Mouse (Mus musculus) hindbrain, embryonic 10.5 days (tissue): ENCODE measurements around the gene Hhatl. TPM values are rescaled to one million over a fixed set of nuclear protein-coding genes. Genes with fewer than 3 reads are reported as not detected.

Source experiments
- DNase-seq: peaks from one replicate; pipeline ENCODE4 v3.0.0-alpha.2; 2017; ENCODE audit warnings: low spot score
- H3K27ac ChIP-seq: fragments of 300-500 bp; sonication (generic); 2 replicates; pipeline ENCODE4 v1.5.1; 2016; ENCODE audit warnings: mild to moderate bottlenecking, moderate library complexity
- H3K27me3 ChIP-seq: fragments of 300-500 bp; sonication (generic); 2 replicates; pipeline ENCODE4 v1.6.1; 2016; ENCODE audit warnings: mild to moderate bottlenecking; ENCODE audit not compliant: poor library complexity, insufficient read depth, severe bottlenecking
- H3K36me3 ChIP-seq: fragments of 300-500 bp; sonication (generic); 2 replicates; pipeline ENCODE4 v1.6.1; 2016; ENCODE audit warnings: mild to moderate bottlenecking, moderate library complexity
- H3K4me1 ChIP-seq: fragments of 300-500 bp; sonication (generic); replicated peaks from 2 replicates; pipeline ENCODE4 v1.6.1; 2016; ENCODE audit warnings: mild to moderate bottlenecking
- H3K4me3 ChIP-seq: fragments of 300-500 bp; sonication (generic); 2 replicates; pipeline ENCODE4 v1.5.1; 2016; ENCODE audit warnings: mild to moderate bottlenecking, moderate library complexity
- H3K9me3 ChIP-seq: fragments of 300-500 bp; sonication (generic); 2 replicates; pipeline ENCODE4 v1.6.1; 2016; ENCODE audit warnings: mild to moderate bottlenecking, moderate library complexity
- WGBS: fragments of 180-500 bp; shearing (Covaris S2); methylation state at CpG from one replicate; pipeline ENCODE4 v1.1.7; 2016; 5-methylcytosine and 5-hydroxymethylcytosine counted together
- polyA plus RNA-seq: library from polyadenylated mRNA; unstranded; fragments of >200 nt; fragmentation: Nextera tagmentation; extraction: Ambion mirVana; gene quantifications from 2 replicates; pipeline ENCODE4 v1.2.1, GENCODE M21; 2016

Hhatl gene
- polyA plus RNA-seq, 1 experiment from 2014 or later: not detected

- Histone ChIP-seq H3K4me3 (no peak overlapping the region), H3K27ac (peak overlapping the region; percentile 97; the same call in 1 of the 2 replicates), H3K9me3 (no peaks in the 10 kb centered on the region), H3K36me3 (peaks cover 61% of the 10 kb centered on the region), H3K27me3 (no peaks in the 10 kb centered on the region; the same call in 1 of the 2 replicates), H3K4me1 (peaks cover 48% of the 10 kb centered on the region)
- no peak for DNase-seq
- 91% methylated on average over 10 of the region's 10 CpGs for WGBS
Measured at GRCm38 (mm10) chr9:121762248-121762647, 30.1 kb downstream of the Hhatl start.

DNA sequence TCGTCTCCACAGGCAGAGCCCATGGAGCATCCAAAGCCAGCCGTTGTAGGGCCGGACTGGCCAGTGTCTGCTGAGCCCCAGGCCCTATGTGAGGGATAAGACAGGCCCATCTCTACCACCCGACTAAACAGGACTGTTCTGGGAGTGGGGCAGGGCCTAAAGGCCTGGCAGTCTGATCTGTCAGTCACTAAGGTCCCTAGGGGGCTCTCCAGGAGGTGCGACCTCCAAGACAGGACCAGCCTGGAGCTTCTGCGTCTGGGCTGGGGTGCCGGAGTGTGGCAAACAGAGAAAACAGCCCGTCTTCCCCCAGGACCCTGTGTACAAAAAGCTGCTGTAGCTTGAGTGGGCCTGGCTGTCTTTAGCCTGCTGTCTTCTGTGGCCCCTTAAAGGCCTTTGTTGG lies 30.5 kb downstream of the Hhatl start:
- no peaks in the 10 kb centered on the region; the same call in 1 of the 2 replicates for H3K27me3 ChIP-seq
- no peaks in the 10 kb centered on the region for H3K9me3 ChIP-seq
- peak overlapping the region; percentile 83; the same call in 1 of the 2 replicates for H3K4me3 ChIP-seq
- WGBS: 70% methylated on average over 8 of the region's 8 CpGs
- peaks cover 48% of the 10 kb centered on the region for H3K4me1 ChIP-seq
- H3K36me3 ChIP-seq: peaks cover 59% of the 10 kb centered on the region
- H3K27ac ChIP-seq: peak overlapping the region; percentile 97; the same call in 1 of the 2 replicates
- DNase-seq: no peak

GRCm38 (mm10) chr9:121761091-121761665 lies 31.1 kb downstream of the Hhatl start:
- Histone ChIP-seq H3K4me3 (peak overlapping the region; percentile 83), H3K36me3 (peaks cover 59% of the 10 kb centered on the region), H3K4me1 (peaks cover 48% of the 10 kb centered on the region), H3K27me3 (no peaks in the 10 kb centered on the region; the same call in 1 of the 2 replicates), H3K9me3 (no peaks in the 10 kb centered on the region), H3K27ac (peak overlapping the region; percentile 97)
- WGBS: 68% methylated on average over 10 of the region's 10 CpGs
- DNase-seq: no peak

- Histone ChIP-seq H3K4me1 (peaks cover 48% of the 10 kb centered on the region), H3K27ac (peak overlapping the region; percentile 97), H3K9me3 (no peaks in the 10 kb centered on the region), H3K36me3 (peaks cover 59% of the 10 kb centered on the region), H3K4me3 (peak overlapping the region; percentile 83), H3K27me3 (no peaks in the 10 kb centered on the region; the same call in 1 of the 2 replicates)
- whole genome bisulfite sequencing: 2% methylated on average over 43 of the region's 43 CpGs
- DNase-seq: peak; percentile 87
Measured at GRCm38 (mm10) chr9:121760271-121761090, 31.8 kb downstream of the Hhatl start.

- H3K27ac ChIP-seq: peak within 1 kb of the TSS; percentile 97
- peak; percentile 82 for DNase-seq
- H3K9me3 ChIP-seq: no peaks in the 10 kb centered on the region
- peaks cover 59% of the 10 kb centered on the region for H3K36me3 ChIP-seq
- no peaks in the 10 kb centered on the region; the same call in 1 of the 2 replicates for H3K27me3 ChIP-seq
- H3K4me1 ChIP-seq: peaks cover 48% of the 10 kb centered on the region
- peak within 1 kb of the TSS; percentile 83 for H3K4me3 ChIP-seq
- under 1% methylated on average over 97 of the region's 97 CpGs for WGBS
Measured at GRCm38 (mm10) chr9:121759091-121760081, 32.9 kb downstream of the Hhatl start, which contains the start of gene Zfp651. Zfp651 (plus strand) TSS chr9:121759330.

- Histone ChIP-seq H3K36me3 (peaks cover 59% of the 10 kb centered on the region), H3K4me1 (peaks cover 48% of the 10 kb centered on the region), H3K27me3 (no peaks in the 10 kb centered on the region; the same call in 1 of the 2 replicates), H3K4me3 (peak overlapping the region; percentile 83), H3K27ac (0 out of 2 replicates have a peak overlapping the region, but pooled peaks have one; percentile 8), H3K9me3 (no peaks in the 10 kb centered on the region)
- 46% methylated on average over 10 of the region's 10 CpGs for WGBS
- DNase-seq: peak; percentile 27
Measured at GRCm38 (mm10) chr9:121757835-121758814, 34.2 kb downstream of the Hhatl start.

- WGBS: 80% methylated on average over 3 of the region's 3 CpGs
- Histone ChIP-seq H3K27ac (0 out of 2 replicates have a peak overlapping the region, but pooled peaks have one; percentile 8), H3K4me3 (no peak overlapping the region), H3K4me1 (peaks cover 48% of the 10 kb centered on the region), H3K36me3 (peaks cover 59% of the 10 kb centered on the region), H3K9me3 (no peaks in the 10 kb centered on the region), H3K27me3 (no peaks in the 10 kb centered on the region; the same call in 1 of the 2 replicates)
- no peak for DNase-seq
Measured at GRCm38 (mm10) chr9:121757432-121757831, 34.9 kb downstream of the Hhatl start.

- Histone ChIP-seq H3K36me3 (peaks cover 60% of the 10 kb centered on the region), H3K4me1 (peaks cover 41% of the 10 kb centered on the region), H3K27ac (no peak overlapping the region), H3K4me3 (no peak overlapping the region), H3K27me3 (no peaks in the 10 kb centered on the region; the same call in 1 of the 2 replicates), H3K9me3 (no peaks in the 10 kb centered on the region)
- WGBS: 88% methylated on average over 3 of the region's 3 CpGs
- DNase-seq: no peak
Measured at GRCm38 (mm10) chr9:121756785-121757184, 35.5 kb downstream of the Hhatl start.

- H3K9me3 ChIP-seq: no peaks in the 10 kb centered on the region
- no peaks in the 10 kb centered on the region; the same call in 1 of the 2 replicates for H3K27me3 ChIP-seq
- peaks cover 22% of the 10 kb centered on the region for H3K4me1 ChIP-seq
- H3K27ac ChIP-seq: no peak overlapping the region
- no peak overlapping the region for H3K4me3 ChIP-seq
- no peak for DNase-seq
- whole genome bisulfite sequencing: 96% methylated on average over 3 of the region's 3 CpGs
- H3K36me3 ChIP-seq: peaks cover 79% of the 10 kb centered on the region
Measured at GRCm38 (mm10) chr9:121754624-121755023, 37.7 kb downstream of the Hhatl start.

- DNase-seq: no peak
- H3K27ac ChIP-seq: no peak overlapping the region
- H3K27me3 ChIP-seq: no peaks in the 10 kb centered on the region; the same call in 1 of the 2 replicates
- peaks cover 96% of the 10 kb centered on the region for H3K36me3 ChIP-seq
- H3K4me3 ChIP-seq: no peak overlapping the region
- H3K4me1 ChIP-seq: peaks cover 4% of the 10 kb centered on the region
- WGBS: 95% methylated on average over 9 of the region's 9 CpGs
- no peaks in the 10 kb centered on the region for H3K9me3 ChIP-seq
Measured at GRCm38 (mm10) chr9:121752774-121753173, 39.5 kb downstream of the Hhatl start.

DNA sequence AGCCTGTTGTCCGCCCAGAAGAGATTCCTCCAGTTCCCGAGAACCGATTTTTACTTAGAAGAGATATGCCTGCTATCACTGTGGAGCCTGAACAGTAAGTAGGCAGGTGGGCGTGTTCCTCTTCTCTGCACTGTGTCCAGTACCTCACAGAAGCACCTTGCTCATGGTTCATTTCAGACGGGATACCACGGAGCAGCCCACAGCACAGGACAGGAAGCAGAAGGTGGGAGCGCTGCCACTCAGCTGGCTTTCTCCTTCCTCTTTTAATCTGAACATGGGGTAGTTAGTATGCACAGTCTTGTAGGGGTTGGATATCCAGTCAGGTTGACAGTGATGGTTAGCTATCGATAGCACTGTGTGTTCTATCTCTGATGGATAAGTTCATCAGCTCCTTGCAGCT lies 48.3 kb downstream of the Hhatl start:
- no peaks in the 10 kb centered on the region for H3K9me3 ChIP-seq
- no peak overlapping the region for H3K27ac ChIP-seq
- DNase-seq: no peak
- WGBS: 90% methylated on average over 8 of the region's 8 CpGs
- H3K4me3 ChIP-seq: no peak overlapping the region
- H3K4me1 ChIP-seq: no peaks in the 10 kb centered on the region
- peaks cover 93% of the 10 kb centered on the region for H3K36me3 ChIP-seq
- no peaks in the 10 kb centered on the region for H3K27me3 ChIP-seq
